Comparison of ENCODE assay signal across 18 mouse cellular contexts in the genomic region with DNA sequence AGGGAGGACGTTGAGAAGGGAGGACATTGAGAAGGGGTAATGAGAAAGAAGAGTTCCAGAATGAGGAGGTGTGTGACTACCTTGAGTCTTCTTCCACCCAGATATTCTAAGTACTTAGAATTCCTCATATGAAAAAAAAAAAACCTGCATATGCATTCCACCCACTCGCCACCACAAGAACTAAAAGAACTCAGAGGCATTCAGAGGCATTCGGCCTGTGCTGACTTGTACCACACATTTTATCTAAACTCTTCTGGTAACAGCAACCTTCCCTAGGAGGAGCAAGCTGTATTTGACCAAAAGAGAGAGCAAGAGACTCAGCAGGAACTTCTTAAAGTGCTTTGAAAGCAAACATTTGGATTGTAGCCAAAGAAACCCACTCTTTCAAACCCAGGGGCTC.
DNase-seq lines count a peak whose midpoint lies in the region; ATAC-seq and TF ChIP-seq lines count a peak whose summit lies in the region.
"Had no signal": no experiment of that assay in that cellular context is flagged by ENCODE, and none has a peak within 500 bp of the region (broad histone marks: within the 10 kb centered on the region; RNA-seq: fewer than 3 reads in every experiment).

No protein-coding gene starts in this region.

- no peak for TF ChIP-seq CTCF in heart, adult 2 months (IDR thresholded peaks at IDR 0.05)
- TF ChIP-seq CTCF in lung, embryonic 14.5 days (IDR thresholded peaks at IDR 0.05; ENCODE audit: low read depth): no peak
- TF ChIP-seq CTCF in embryonic fibroblast, embryonic 13.5 days (IDR thresholded peaks at IDR 0.05; ENCODE audit: borderline replicate concordance, insufficient read depth, low read length): no peak

- no peak overlapping the region for H3K9ac ChIP-seq in heart, embryonic 13.5 days
- H3K9ac ChIP-seq in heart, adult 2 months (ENCODE audit: low read depth, low read length): no peak overlapping the region
- no peak overlapping the region for H3K9ac ChIP-seq in lung, embryonic 14.5 days
- H3K9ac ChIP-seq: limb, embryonic 15.5 days; midbrain, embryonic 12.5 days had no signal

- WGBS in heart, embryonic 13.5 days: 25% methylated on average over 3 of the region's 3 CpGs
- WGBS in heart, adult 2 months: 63% methylated on average over 3 of the region's 3 CpGs
- WGBS in lung, embryonic 14.5 days: 34% methylated on average over 3 of the region's 3 CpGs

- intact Hi-C loops in heart, adult 2 months (cut with DNase I): no loop called here
- intact Hi-C loops in left cerebral cortex, postnatal 25 days (cut with DNase I): loop anchor here (10.0 kb wide), 1 partner anchor 172 kb away; the partner anchor contains the start of gene Ppp1r12a

- no peak overlapping the region for H3K4me3 ChIP-seq in heart, embryonic 13.5 days
- H3K4me3 ChIP-seq in heart, adult 2 months: no peak overlapping the region
- no peak overlapping the region for H3K4me3 ChIP-seq in lung, embryonic 14.5 days (ENCODE audit: low read depth, low read length)
- H3K4me3 ChIP-seq in embryonic fibroblast, embryonic 13.5 days (ENCODE audit: insufficient read depth, low read length): no peak overlapping the region
- H3K4me3 ChIP-seq: forebrain, embryonic 10.5 days; limb, embryonic 15.5 days; midbrain, embryonic 12.5 days had no signal

- no peak for DNase-seq in heart, adult 2 months
- DNase-seq in lung, embryonic 14.5 days: peak; percentile 20
- DNase-seq in lung, postnatal 14 days: no peak
- DNase-seq in left cerebral cortex, postnatal 25 days (ENCODE audit: low spot score in 2 of 2): peak; percentile 39 to 88
- DNase-seq in thymus, postnatal 25 days: no peak
- no peak for DNase-seq in cerebellum, adult 11-12 months
- DNase-seq: B cell, adult 2 months; cerebellum, adult 9-11 months; heart, postnatal 14 days; kidney, adult 8-10 months; lung, postnatal 4 days; thymus, postnatal 4 days had no signal

- H3K4me2 ChIP-seq in heart, embryonic 13.5 days: peak overlapping the region; percentile 16; the same call in 1 of the 2 replicates
- H3K4me2 ChIP-seq in lung, embryonic 14.5 days: no peak overlapping the region
- H3K4me2 ChIP-seq: limb, embryonic 15.5 days; midbrain, embryonic 12.5 days had no signal

- no peak for TF ChIP-seq EP300 in heart, adult 2 months (IDR thresholded peaks at IDR 0.05; ENCODE audit: insufficient read depth, low read depth, low read length)

- H3K4me1 ChIP-seq in heart, embryonic 13.5 days: peaks cover 22% of the 10 kb centered on the region
- H3K4me1 ChIP-seq in heart, adult 2 months (ENCODE audit: control insufficient read depth, insufficient read depth, low read length): no peaks in the 10 kb centered on the region
- H3K4me1 ChIP-seq in lung, embryonic 14.5 days (ENCODE audit: insufficient read depth): no peaks in the 10 kb centered on the region
- H3K4me1 ChIP-seq in embryonic fibroblast, embryonic 13.5 days (ENCODE audit: control insufficient read depth, insufficient read depth, low read length): no peaks in the 10 kb centered on the region; the same call in 1 of the 2 replicates
- H3K4me1 ChIP-seq: forebrain, embryonic 10.5 days; limb, embryonic 15.5 days; midbrain, embryonic 12.5 days had no signal

- H3K27me3 ChIP-seq in heart, embryonic 13.5 days (replicated peaks): no peaks in the 10 kb centered on the region
- H3K27me3 ChIP-seq in heart, adult 2 months (ENCODE audit: control insufficient read depth, insufficient read depth, low read length): no peaks in the 10 kb centered on the region
- H3K27me3 ChIP-seq in lung, embryonic 14.5 days (ENCODE audit: insufficient read depth, low read length): no peaks in the 10 kb centered on the region
- H3K27me3 ChIP-seq: limb, embryonic 15.5 days; midbrain, embryonic 12.5 days had no signal

- no peaks in the 10 kb centered on the region for H3K79me2 ChIP-seq in heart, adult 2 months (replicated peaks; ENCODE audit: control insufficient read depth, insufficient read depth, low read length)

- no peak for ATAC-seq in heart, embryonic 13.5 days (ENCODE audit: extremely low read depth, insufficient number of reproducible peaks, low FRiP score, low TSS enrichment)
- ATAC-seq in lung, embryonic 14.5 days (ENCODE audit: insufficient read depth): no peak
- ATAC-seq: hindbrain, embryonic 16.5 days had no signal

- H3K9me3 ChIP-seq in heart, embryonic 13.5 days: no peaks in the 10 kb centered on the region
- H3K9me3 ChIP-seq in lung, embryonic 14.5 days (ENCODE audit: low read depth, low read length): no peaks in the 10 kb centered on the region
- H3K9me3 ChIP-seq: forebrain, embryonic 10.5 days; limb, embryonic 15.5 days; midbrain, embryonic 12.5 days had no signal

- peak overlapping the region; percentile 59 for H3K27ac ChIP-seq in heart, embryonic 13.5 days (replicated peaks)
- H3K27ac ChIP-seq in heart, adult 2 months: no peak overlapping the region; the same call in 1 of the 2 replicates
- no peak overlapping the region for H3K27ac ChIP-seq in lung, embryonic 14.5 days (ENCODE audit: low read depth)
- peak overlapping the region; percentile 76 for H3K27ac ChIP-seq in embryonic fibroblast, embryonic 13.5 days (ENCODE audit: insufficient read depth, low read length)
- H3K27ac ChIP-seq: forebrain, embryonic 10.5 days; limb, embryonic 15.5 days; midbrain, embryonic 12.5 days had no signal

- H3K36me3 ChIP-seq in heart, embryonic 13.5 days: no peaks in the 10 kb centered on the region
- H3K36me3 ChIP-seq in heart, adult 2 months (ENCODE audit: control insufficient read depth, insufficient read depth, low read length): no peaks in the 10 kb centered on the region
- H3K36me3 ChIP-seq in lung, embryonic 14.5 days (ENCODE audit: insufficient read depth): no peaks in the 10 kb centered on the region
- H3K36me3 ChIP-seq: forebrain, embryonic 10.5 days; limb, embryonic 15.5 days; midbrain, embryonic 12.5 days had no signal

- no peak for TF ChIP-seq POLR2A in heart, adult 2 months (IDR thresholded peaks at IDR 0.05; ENCODE audit: insufficient read depth, low read depth, low read length)
- no peak for TF ChIP-seq POLR2A in embryonic fibroblast, embryonic 13.5 days (IDR thresholded peaks at IDR 0.05; ENCODE audit: low read depth, low read length)

Comparison
In these comparisons a context has a peak if more than half of its experiments do, and no peak if none do; other contexts are left out.
1. H3K27ac ChIP-seq: peak in heart, embryonic 13.5 days (single experiment) and embryonic fibroblast, embryonic 13.5 days (single experiment); none in heart, adult 2 months (single experiment) and lung, embryonic 14.5 days (single experiment).
2. DNase-seq: peak in lung, embryonic 14.5 days (single experiment) and left cerebral cortex, postnatal 25 days (2 of 2); none in heart, adult 2 months (0 of 2), lung, postnatal 14 days (single experiment), thymus, postnatal 25 days (single experiment) and cerebellum, adult 11-12 months (single experiment).